Mouse (Mus musculus): Measurements from ENCODE around the gene Scrn1.

GRCm38 (mm10) chr6:54548314-54549019, 17.8 kb downstream of the Scrn1 start:
- no peak for TF ChIP-seq CTCF (IDR thresholded peaks at IDR 0.05; ENCODE audit: control insufficient read depth, insufficient read depth, insufficient replicate concordance, low read depth, low read length)
- no peak for TF ChIP-seq POLR2A (IDR thresholded peaks at IDR 0.05; ENCODE audit: control insufficient read depth, low read depth, low read length)

Data from testis, adult 2 months (tissue).